Mouse (Mus musculus) layer of hippocampus, adult 11-12 months (tissue): Measurements from ENCODE around the gene Vps54.
"Not testable (repeated sequence)": the region's sequence is repeated elsewhere in the genome, so short reads cannot be mapped to it uniquely, and the experiment has no call there.

Source experiments
- DNase-seq: peaks from one replicate; pipeline ENCODE4 v3.0.0; 2022; ENCODE audit warnings: low spot score

Vps54 gene

GRCm38 (mm10) chr11:21239021-21239661, at the start of gene Vps54:
Gene Vps54 (plus strand): TSS chr11:21239281.
- DNase-seq = peak; percentile 25

GRCm38 (mm10) chr11:21191821-21192220, 47.3 kb upstream of the Vps54 start:
- not testable (repeated sequence) for DNase-seq

GRCm38 (mm10) chr11:21194851-21195250, 44.2 kb upstream of the Vps54 start:
- no peak for DNase-seq

GRCm38 (mm10) chr11:21209046-21209445, 30.0 kb upstream of the Vps54 start:
- DNase-seq = no peak

GRCm38 (mm10) chr11:21209701-21210100, 29.4 kb upstream of the Vps54 start:
- DNase-seq = not testable (repeated sequence)

- DNase-seq = no peak
Measured at GRCm38 (mm10) chr11:21217419-21217818, 21.7 kb upstream of the Vps54 start.

- no peak for DNase-seq
Measured at GRCm38 (mm10) chr11:21219281-21219680, 19.8 kb upstream of the Vps54 start.

- no peak for DNase-seq
Measured at GRCm38 (mm10) chr11:21219851-21220587, 19.1 kb upstream of the Vps54 start.

- no peak for DNase-seq
Measured at GRCm38 (mm10) chr11:21220754-21221153, 18.3 kb upstream of the Vps54 start.

GRCm38 (mm10) chr11:21221396-21221795, 17.7 kb upstream of the Vps54 start:
- no peak for DNase-seq

- DNase-seq = no peak
Measured at GRCm38 (mm10) chr11:21222606-21223207, 16.4 kb upstream of the Vps54 start.

- no peak for DNase-seq
Measured at GRCm38 (mm10) chr11:21223539-21223938, 15.5 kb upstream of the Vps54 start.

- no peak for DNase-seq
Measured at GRCm38 (mm10) chr11:21224041-21224440, 15.0 kb upstream of the Vps54 start.

- no peak for DNase-seq
Measured at GRCm38 (mm10) chr11:21224446-21224845, 14.6 kb upstream of the Vps54 start.

- no peak for DNase-seq
Measured at GRCm38 (mm10) chr11:21224983-21225382, 14.1 kb upstream of the Vps54 start.

GRCm38 (mm10) chr11:21235381-21235780, 3.7 kb upstream of the Vps54 start:
- DNase-seq = no peak

- no peak for DNase-seq
Measured at GRCm38 (mm10) chr11:21235821-21236220, 3.3 kb upstream of the Vps54 start.

- no peak for DNase-seq
Measured at GRCm38 (mm10) chr11:21236996-21237395, 2.1 kb upstream of the Vps54 start.

GRCm38 (mm10) chr11:21237474-21238278, 1.4 kb upstream of the Vps54 start:
- no peak for DNase-seq

- DNase-seq = peak; percentile 33
Measured at GRCm38 (mm10) chr11:21238279-21239020, 631 bp upstream of the Vps54 start.

- no peak for DNase-seq
Measured at GRCm38 (mm10) chr11:21239763-21240509, 855 bp downstream of the Vps54 start.
